Mouse (Mus musculus) heart, adult 2 months (tissue): Measurements from ENCODE around the gene H2afz. TPM values are rescaled to one million over a fixed set of nuclear protein-coding genes. Genes with fewer than 3 reads are reported as not detected.

Experiments used
- DNase-seq, 2 experiments: peaks; one replicate each; pipeline ENCODE4 v3.0.0; 2021
- H3K27ac ChIP-seq: fragments of 200-600 bp; 2 replicates; pipeline ENCODE4 v1.8.1; 2022
- H3K27me3 ChIP-seq: fragments of 200-500 bp; 2 replicates; pipeline ENCODE4 v1.6.1; 2012; ENCODE audit warnings: mild to moderate bottlenecking, low read length, inconsistent platforms, mixed read lengths; ENCODE audit not compliant: control insufficient read depth, insufficient read depth
- H3K36me3 ChIP-seq: fragments of 200-500 bp; 2 replicates; pipeline ENCODE4 v1.6.1; 2012; ENCODE audit warnings: low read length, inconsistent platforms; ENCODE audit not compliant: control insufficient read depth, insufficient read depth
- H3K4me1 ChIP-seq: fragments of 200-500 bp; 2 replicates; pipeline ENCODE4 v1.6.1; 2011; ENCODE audit warnings: low read length; ENCODE audit not compliant: control insufficient read depth, insufficient read depth
- H3K4me3 ChIP-seq: fragments of 200-600 bp; 2 replicates; pipeline ENCODE4 v1.8.1; 2022
- H3K79me2 ChIP-seq: fragments of 200-500 bp; replicated peaks from 2 replicates; pipeline ENCODE4 v1.6.1; 2012; ENCODE audit warnings: mild to moderate bottlenecking, inconsistent platforms, low read length, moderate library complexity, mixed read lengths; ENCODE audit not compliant: control insufficient read depth, insufficient read depth
- H3K9ac ChIP-seq: fragments of 200-500 bp; 2 replicates; pipeline ENCODE4 v1.6.1; 2012; ENCODE audit warnings: low read depth, mild to moderate bottlenecking, control low read depth, inconsistent platforms, low read length, mixed read lengths
- CTCF ChIP-seq: fragments of 200-600 bp; IDR thresholded peaks from 2 replicates; pipeline ENCODE4 v1.8.1; 2022; ENCODE audit warnings: antibody characterized with exemption, mild to moderate bottlenecking, moderate library complexity
- EP300 ChIP-seq: fragments of 200-500 bp; IDR thresholded peaks from 2 replicates; pipeline ENCODE4 v1.6.1; 2011; ENCODE audit warnings: low read depth, low read length, control low read depth; ENCODE audit not compliant: insufficient read depth
- POLR2A ChIP-seq: fragments of 200-500 bp; IDR thresholded peaks from 2 replicates; pipeline ENCODE4 v1.6.1; 2011; ENCODE audit warnings: mild to moderate bottlenecking, low read depth, low read length, control low read depth; ENCODE audit not compliant: insufficient read depth
- WGBS: fragments of 180-500 bp; shearing (Covaris S2); methylation state at CpG from one replicate; pipeline ENCODE4 v1.1.7; 2018; 5-methylcytosine and 5-hydroxymethylcytosine counted together
- intact Hi-C: fragments of 180-260 bp; cut with DNase I; formaldehyde crosslinking; loops from one replicate; pipeline ENCODE4 v1.15.1; 2025
- polyA plus RNA-seq: library from polyadenylated mRNA; depleted of rRNA; stranded (reverse); fragments of >200 nt; gene quantifications from 2 replicates; pipeline ENCODE4 v1.2.3, GENCODE M21; 2012
- total RNA-seq, 2 experiments: library from RNA; stranded (reverse); gene quantifications; 2 replicates each; pipeline ENCODE4 v1.2.3; 2021

The H2afz gene
- total and polyA plus RNA-seq, 3 experiments = 53.7 to 103 (median 53.9) TPM

DNA sequence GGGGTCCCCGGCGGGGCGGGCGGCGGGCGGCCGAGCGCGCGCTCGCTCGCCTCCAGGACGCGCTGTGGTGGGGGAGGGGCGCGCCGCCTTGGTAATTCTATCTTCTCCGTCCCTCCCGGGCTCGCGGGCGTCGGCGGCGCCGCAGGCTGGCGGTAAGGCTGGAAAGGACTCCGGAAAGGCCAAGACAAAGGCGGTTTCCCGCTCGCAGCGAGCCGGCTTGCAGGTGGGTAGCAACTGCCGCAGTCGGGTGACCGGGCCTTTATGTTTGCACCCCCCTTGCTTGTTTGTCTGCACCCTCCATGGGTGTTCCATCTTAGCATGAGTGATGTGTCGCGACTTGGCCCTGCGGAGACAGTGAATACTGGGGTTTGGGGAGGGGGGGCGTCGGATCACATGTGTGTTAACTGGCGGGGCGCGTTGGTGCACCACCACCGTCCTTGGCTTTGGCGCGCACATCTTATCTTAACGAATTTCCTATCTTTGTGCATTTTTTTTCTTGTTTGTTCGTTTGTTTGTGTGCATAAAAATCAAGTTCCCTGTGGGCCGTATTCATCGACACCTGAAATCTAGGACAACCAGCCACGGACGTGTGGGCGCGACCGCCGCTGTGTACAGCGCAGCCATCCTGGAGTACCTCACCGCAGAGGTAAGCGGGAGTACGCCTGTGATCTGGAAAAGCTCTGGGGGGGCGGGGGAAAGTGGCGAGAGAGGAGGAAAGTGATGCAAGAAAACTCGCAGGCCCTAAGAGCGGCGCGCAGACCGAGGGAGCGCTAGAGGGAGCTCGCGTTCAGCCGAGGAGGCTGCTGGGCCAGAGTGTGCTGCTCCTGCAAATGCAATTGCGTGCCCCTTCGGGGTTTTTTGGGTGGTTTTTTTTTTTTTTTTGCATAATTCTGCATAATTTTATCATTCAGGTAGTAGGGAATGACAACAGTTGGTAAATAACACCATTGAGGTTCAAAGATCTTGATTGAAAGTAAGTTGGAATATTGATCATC, 998 bp downstream of the H2afz start:
- Histone ChIP-seq H3K27ac (peak overlapping the region; percentile 70), H3K4me3 (peak overlapping the region; percentile 81), H3K36me3 (no peaks in the 10 kb centered on the region; the same call in 1 of the 2 replicates), H3K4me1 (no peaks in the 10 kb centered on the region), H3K79me2 (0 out of 2 replicates have a peak, but pooled peaks cover 2% of the 10 kb centered on the region), H3K9ac (peak overlapping the region; percentile 50), H3K27me3 (no peaks in the 10 kb centered on the region)
- under 1% methylated on average over 65 of the region's 74 CpGs for WGBS
- TF ChIP-seq POLR2A = no peak
- peak; percentile 46; the same call in 1 of the 2 replicates for TF ChIP-seq EP300
- TF ChIP-seq CTCF = peak; percentile 90
- peak; percentile 87 to 88 for DNase-seq
- intact Hi-C loops = loop anchor here (1.0 to 10.0 kb wide), 7 partner anchors 53 to 1210 kb away; partner anchors contain the start of genes Adh5, Lamtor3, Mttp and Rap1gds1

DNA sequence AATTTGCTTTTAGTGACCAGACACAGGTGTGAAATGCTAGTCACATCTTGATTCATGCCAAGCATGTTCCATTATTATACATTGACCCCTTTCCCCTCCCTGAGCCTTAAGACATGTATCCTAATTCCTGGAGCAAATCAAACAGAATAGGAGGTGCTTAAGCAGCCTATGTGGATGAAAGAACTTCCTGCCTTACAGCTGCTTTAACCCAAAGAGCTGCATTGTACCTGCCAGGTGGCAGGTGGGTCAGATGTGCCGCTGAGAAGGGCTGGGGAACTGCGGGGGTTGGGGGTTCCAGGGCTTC, 2.8 kb downstream of the H2afz start:
- Histone ChIP-seq H3K36me3 (no peaks in the 10 kb centered on the region; the same call in 1 of the 2 replicates), H3K9ac (peak overlapping the region; percentile 98), H3K4me3 (peak overlapping the region; percentile 69), H3K79me2 (0 out of 2 replicates have a peak, but pooled peaks cover 2% of the 10 kb centered on the region), H3K4me1 (no peaks in the 10 kb centered on the region), H3K27me3 (no peaks in the 10 kb centered on the region), H3K27ac (peak overlapping the region; percentile 97)
- DNase-seq = no peak
- TF ChIP-seq EP300 = no peak
- no peak for TF ChIP-seq CTCF
- TF ChIP-seq POLR2A = no peak
- 3% methylated on average over 2 of the region's 2 CpGs for WGBS
- intact Hi-C loops = loop anchor here (5.0 to 10.0 kb wide), 3 partner anchors 210 to 1208 kb away; partner anchors contain the start of genes Adh5 and Rap1gds1

DNA sequence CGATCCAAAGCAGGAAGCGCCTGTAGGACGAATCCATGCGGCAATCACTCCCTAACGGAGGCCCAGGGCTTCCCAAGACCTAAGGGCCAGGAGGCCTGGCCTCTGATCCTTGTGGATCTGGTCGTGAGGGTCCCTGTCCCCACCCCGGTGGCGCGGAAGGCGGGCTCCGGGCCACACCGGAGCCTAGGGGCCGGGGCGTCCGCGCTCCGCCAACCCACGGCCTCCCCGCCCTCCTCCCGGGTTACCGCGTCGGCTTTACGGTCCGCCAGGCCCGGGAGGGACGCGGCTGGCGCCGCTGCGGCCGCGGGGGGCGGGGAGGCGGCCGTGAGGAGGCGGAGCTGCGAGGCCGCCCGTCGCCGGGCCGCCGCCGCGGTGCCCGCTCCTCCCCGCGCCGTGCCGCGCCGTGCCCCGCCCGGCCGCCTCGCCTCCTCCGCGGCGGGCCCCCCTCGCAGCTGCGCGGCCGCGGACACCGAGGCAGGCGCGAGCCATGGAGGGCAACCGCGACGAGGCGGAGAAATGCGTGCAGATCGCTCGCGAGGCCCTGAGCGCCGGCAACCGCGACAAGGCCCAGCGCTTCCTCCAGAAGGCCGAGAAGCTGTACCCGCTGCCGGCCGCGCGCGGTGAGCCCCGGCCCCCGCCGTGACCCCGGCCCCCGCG, 3.3 kb downstream of the H2afz start, which contains the start of gene Dnajb14:
Gene Dnajb14 (plus strand): TSS at position 239 of the 657 bp plus-strand sequence.
- H3K4me3 ChIP-seq = peak within 1 kb of the TSS; percentile 69
- intact Hi-C loops = loop anchor here (5.0 to 10.0 kb wide), 3 partner anchors 210 to 1207 kb away; partner anchors contain the start of genes Adh5 and Rap1gds1
- H3K27ac ChIP-seq = peak within 1 kb of the TSS; percentile 97
- 2% methylated on average over 91 of the region's 94 CpGs for WGBS
- TF ChIP-seq CTCF = no peak
- no peak for TF ChIP-seq EP300
- TF ChIP-seq POLR2A = no peak
- H3K79me2 ChIP-seq = 0 out of 2 replicates have a peak, but pooled peaks cover 2% of the 10 kb centered on the region
- H3K36me3 ChIP-seq = no peaks in the 10 kb centered on the region; the same call in 1 of the 2 replicates
- no peaks in the 10 kb centered on the region for H3K4me1 ChIP-seq
- peak; percentile 86 for DNase-seq
- H3K27me3 ChIP-seq = no peaks in the 10 kb centered on the region
- H3K9ac ChIP-seq = peak within 1 kb of the TSS; percentile 98

DNA sequence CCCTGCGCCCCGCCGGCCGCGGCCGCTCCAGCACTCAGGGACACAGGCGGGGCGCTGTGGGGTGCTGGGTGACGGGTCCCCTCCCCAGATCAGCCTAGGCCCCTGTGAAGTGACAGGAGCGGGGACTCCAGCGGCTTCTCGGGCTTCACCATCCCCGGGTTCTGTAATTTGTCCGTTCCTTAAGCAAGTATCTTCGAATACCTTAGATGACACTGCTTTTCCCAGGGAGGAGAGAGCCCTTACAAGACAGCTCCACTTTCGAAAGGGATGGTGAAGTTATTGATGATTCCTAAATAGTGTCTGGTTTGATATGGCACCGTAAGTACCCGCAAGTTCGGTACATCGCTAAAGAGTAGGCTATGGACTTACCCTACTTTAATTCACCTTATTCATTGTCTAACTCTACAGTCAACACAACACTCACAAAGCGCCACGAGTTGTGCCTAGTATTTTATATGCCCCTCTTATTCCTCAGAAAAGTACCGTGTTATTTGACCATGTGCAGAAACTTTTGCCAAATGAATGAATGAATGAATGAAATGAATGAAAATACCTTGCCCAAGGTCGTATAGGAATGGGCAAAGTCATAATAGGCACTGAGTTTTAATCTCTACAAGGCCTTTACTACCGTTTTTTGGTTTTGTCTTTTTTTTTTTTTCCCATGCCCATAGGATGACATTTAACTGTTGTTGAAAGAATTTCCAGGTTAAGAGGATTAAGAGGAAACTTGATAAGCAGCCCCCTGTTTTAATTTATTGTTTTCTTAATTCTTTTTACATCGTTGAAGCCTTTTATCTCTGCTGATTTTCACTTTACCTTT, 4.0 kb downstream of the H2afz start:
- no peaks in the 10 kb centered on the region for H3K27me3 ChIP-seq
- 2% methylated on average over 25 of the region's 26 CpGs for WGBS
- intact Hi-C loops = loop anchor here (5.0 to 10.0 kb wide), 3 partner anchors 209 to 1206 kb away; partner anchors contain the start of genes Adh5 and Rap1gds1
- H3K36me3 ChIP-seq = no peaks in the 10 kb centered on the region; the same call in 1 of the 2 replicates
- no peak for TF ChIP-seq CTCF
- no peak for TF ChIP-seq EP300
- TF ChIP-seq POLR2A = no peak
- peak overlapping the region; percentile 54 for H3K4me3 ChIP-seq
- peak overlapping the region; percentile 98 for H3K9ac ChIP-seq
- H3K79me2 ChIP-seq = 0 out of 2 replicates have a peak, but pooled peaks cover 2% of the 10 kb centered on the region
- DNase-seq = no peak
- H3K27ac ChIP-seq = peak overlapping the region; percentile 88
- no peaks in the 10 kb centered on the region for H3K4me1 ChIP-seq

DNA sequence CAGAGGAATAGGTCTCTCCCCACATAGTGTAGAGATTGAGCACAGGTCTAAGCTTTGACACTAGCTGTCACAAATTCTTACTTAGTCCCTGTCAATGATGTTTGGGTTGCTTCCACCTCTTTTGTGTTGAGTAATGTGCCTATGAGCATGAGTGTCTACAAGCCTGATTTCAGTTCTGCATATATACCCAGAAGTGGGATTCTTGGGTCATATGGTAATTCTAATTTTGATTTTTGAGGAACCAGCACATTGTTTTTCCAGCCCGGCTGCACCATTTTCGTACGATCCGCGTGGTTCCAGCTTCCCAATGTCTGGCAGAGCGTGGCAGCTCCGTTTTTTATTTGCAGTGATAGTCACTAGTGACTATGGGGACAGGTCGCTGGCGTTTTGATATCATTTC, 5.1 kb downstream of the H2afz start:
- Histone ChIP-seq H3K27ac (no peak overlapping the region), H3K4me3 (no peak overlapping the region), H3K9ac (no peak overlapping the region), H3K79me2 (0 out of 2 replicates have a peak, but pooled peaks cover 2% of the 10 kb centered on the region), H3K27me3 (no peaks in the 10 kb centered on the region), H3K4me1 (no peaks in the 10 kb centered on the region), H3K36me3 (no peaks in the 10 kb centered on the region; the same call in 1 of the 2 replicates)
- TF ChIP-seq EP300 (no peak), POLR2A (no peak), CTCF (no peak)
- peak in 1 of 2 experiments; percentile 32 for DNase-seq
- intact Hi-C loops = loop anchor here (5.0 to 10.0 kb wide), 3 partner anchors 208 to 1205 kb away; partner anchors contain the start of genes Adh5 and Rap1gds1
- WGBS = 95% methylated on average over 9 of the region's 9 CpGs
